Mouse (Mus musculus): ENCODE measurements around the gene Zbp1. TPM values are rescaled to one million over a fixed set of nuclear protein-coding genes. Genes with fewer than 3 reads are reported as not detected.

Zbp1 gene
- polyA plus RNA-seq (2014; fragmentation: Illumina TruSeq; extraction: RNeasy Lipid Tissue Mini Kit (QIAGEN cat#74804); ENCODE audit: low read depth, low replicate concordance): 6.5 TPM

DNA sequence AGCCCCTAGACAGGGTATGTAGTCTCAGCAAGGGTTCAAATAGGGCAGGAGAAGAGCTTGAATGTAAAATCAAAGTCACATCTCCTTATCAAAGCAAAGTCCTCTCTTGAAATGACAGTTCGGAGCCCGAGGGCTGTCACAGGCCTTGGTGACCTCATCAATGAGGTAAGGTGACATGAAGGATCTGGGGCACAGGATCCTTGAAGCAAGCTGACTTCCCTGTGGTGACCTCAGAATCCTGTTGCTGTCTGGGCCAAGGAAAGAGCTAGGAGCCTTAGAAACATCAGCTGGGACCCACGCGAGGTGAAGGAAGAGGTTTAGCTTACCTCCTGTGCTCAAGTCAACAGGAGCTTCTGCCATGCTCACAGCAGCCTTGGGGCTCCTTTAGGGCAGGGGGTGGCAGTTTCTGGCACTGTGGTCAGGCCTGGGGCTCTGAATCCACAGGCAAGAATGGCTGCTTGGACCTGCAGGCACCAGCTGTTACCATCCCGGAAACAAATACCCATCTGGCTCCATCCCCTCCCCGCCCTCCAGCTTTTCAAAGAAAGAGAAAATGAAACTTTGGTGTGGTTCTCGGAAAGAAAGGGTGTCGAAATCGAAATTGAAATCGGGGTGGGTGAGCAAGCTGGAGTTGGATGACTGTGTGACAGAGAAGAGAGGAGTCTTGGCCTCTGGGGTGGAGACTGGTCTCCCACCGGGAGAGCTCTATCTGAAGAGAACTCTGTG is at the start of gene Zbp1:
Gene Zbp1 (minus strand): TSS at position 508 of the 726 bp plus-strand sequence.

Other genes starting within 250 kb of the Zbp1 start
- gene Spo11, start 241.2 kb downstream of the Zbp1 start, polyA plus RNA-seq (2014; fragmentation: Illumina TruSeq; extraction: RNeasy Lipid Tissue Mini Kit (QIAGEN cat#74804); ENCODE audit: low read depth, low replicate concordance): 4.9 TPM
- gene Rae1, start 218.8 kb downstream of the Zbp1 start, polyA plus RNA-seq (2014; fragmentation: Illumina TruSeq; extraction: RNeasy Lipid Tissue Mini Kit (QIAGEN cat#74804); ENCODE audit: low read depth, low replicate concordance): 40.5 TPM
- gene Rbm38, start 198.4 kb downstream of the Zbp1 start, polyA plus RNA-seq (2014; fragmentation: Illumina TruSeq; extraction: RNeasy Lipid Tissue Mini Kit (QIAGEN cat#74804); ENCODE audit: low read depth, low replicate concordance): 13.8 TPM
- 0.15 TPM for gene Ctcfl, start 99.4 kb downstream of the Zbp1 start, polyA plus RNA-seq (2014; fragmentation: Illumina TruSeq; extraction: RNeasy Lipid Tissue Mini Kit (QIAGEN cat#74804); ENCODE audit: low read depth, low replicate concordance)
- 568 TPM for gene Pck1, start 65.9 kb downstream of the Zbp1 start, polyA plus RNA-seq (2014; fragmentation: Illumina TruSeq; extraction: RNeasy Lipid Tissue Mini Kit (QIAGEN cat#74804); ENCODE audit: low read depth, low replicate concordance)
- 52.7 TPM for gene Pmepa1, start 57.6 kb upstream of the Zbp1 start, polyA plus RNA-seq (2014; fragmentation: Illumina TruSeq; extraction: RNeasy Lipid Tissue Mini Kit (QIAGEN cat#74804); ENCODE audit: low read depth, low replicate concordance)